Mouse (Mus musculus): ENCODE results near the gene Gpr65. TPM values are rescaled to one million over a fixed set of nuclear protein-coding genes. Genes with fewer than 3 reads are reported as not detected.

The Gpr65 gene
- polyA plus RNA-seq, 1 experiment from 2014 or later, result 0.15 TPM

Other genes with a start within 250 kb of the Gpr65 start
- 9.1 and 9.9 TPM in 2 replicates for gene Galc, start 9.2 kb upstream of the Gpr65 start, polyA plus RNA-seq (2015; fragmentation: Nextera tagmentation; extraction: Ambion mirVana)

Data from forebrain, embryonic 15.5 days (tissue).